Mouse (Mus musculus) urinary bladder, postnatal 4 days (tissue): ENCODE measurements around the gene Sez6.

Experiments used
- DNase-seq, 2 experiments: peaks; one replicate each; pipeline ENCODE4 v3.0.0; 2021 to 2022; ENCODE audit warnings: low spot score in 2 of 2

The Sez6 gene

DNA sequence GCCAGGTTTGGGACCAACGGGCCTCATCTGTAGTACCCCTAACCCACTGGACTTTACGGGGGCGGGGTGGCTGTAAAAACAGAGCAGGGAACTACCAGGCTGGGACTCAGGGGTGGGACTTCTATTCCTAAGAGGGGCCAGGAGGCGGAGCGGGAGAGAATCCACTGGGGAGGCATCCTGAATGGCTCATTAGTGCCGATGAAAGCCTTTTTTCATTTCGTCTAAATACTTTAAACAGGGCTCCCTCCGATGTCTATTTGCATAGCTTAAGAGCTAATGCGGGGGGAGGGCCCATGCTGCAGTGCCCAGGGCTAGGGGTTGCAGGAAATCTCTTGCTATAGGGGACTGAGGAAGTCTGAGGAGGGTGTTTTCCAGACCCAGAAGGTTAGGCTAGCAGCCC is 17.3 kb downstream of the Sez6 start:
- no peak for DNase-seq

- no peak for DNase-seq
Measured at GRCm38 (mm10) chr11:77950125-77950685, 19.6 kb downstream of the Sez6 start.

GRCm38 (mm10) chr11:77950797-77951228 is 20.2 kb downstream of the Sez6 start:
- no peak for DNase-seq

- DNase-seq: peak in 1 of 2 experiments; percentile 56
Measured at GRCm38 (mm10) chr11:77953671-77954070, 23.1 kb downstream of the Sez6 start.

DNA sequence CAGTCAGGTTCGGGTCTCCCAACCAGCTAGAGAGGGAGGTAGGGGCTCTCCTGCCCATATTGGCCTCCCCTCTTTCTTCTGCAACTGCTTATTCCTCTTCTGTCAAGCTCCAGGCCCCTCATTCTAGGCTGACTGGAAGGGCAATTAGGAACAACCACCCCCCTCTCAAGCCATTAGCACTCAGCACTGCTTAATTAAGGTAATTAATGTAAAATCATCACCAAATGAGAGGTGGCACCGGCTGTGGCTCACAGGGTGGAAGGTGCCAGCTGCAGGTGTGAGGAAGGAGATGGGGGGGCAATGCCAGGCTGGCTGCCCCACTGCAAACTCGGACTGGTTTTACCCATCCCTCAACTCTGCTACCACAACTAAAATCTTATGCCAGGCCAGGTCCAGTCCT is 25.8 kb downstream of the Sez6 start:
- DNase-seq: no peak

DNA sequence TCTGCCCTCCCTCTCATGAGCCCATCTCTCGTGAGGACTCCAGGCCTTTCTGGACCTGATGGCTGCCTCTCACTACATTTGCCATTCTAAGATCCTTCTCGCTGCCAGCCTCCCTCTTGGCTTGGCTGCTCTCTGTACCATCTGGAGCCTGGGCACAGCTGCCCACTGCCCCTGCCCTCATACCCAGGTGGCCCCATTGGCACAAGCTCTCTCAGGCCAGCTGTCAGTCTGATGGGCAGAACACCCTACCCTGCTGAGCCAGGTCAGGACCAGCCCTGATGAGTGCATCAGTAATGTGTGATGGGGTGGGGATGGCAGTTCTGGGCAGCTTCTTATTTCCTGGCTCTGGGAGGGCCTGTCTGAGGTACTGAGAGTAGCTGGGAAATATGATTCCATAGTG is 27.7 kb downstream of the Sez6 start:
- DNase-seq: no peak

- no peak for DNase-seq
Measured at GRCm38 (mm10) chr11:77958932-77959331, 28.3 kb downstream of the Sez6 start.

DNA sequence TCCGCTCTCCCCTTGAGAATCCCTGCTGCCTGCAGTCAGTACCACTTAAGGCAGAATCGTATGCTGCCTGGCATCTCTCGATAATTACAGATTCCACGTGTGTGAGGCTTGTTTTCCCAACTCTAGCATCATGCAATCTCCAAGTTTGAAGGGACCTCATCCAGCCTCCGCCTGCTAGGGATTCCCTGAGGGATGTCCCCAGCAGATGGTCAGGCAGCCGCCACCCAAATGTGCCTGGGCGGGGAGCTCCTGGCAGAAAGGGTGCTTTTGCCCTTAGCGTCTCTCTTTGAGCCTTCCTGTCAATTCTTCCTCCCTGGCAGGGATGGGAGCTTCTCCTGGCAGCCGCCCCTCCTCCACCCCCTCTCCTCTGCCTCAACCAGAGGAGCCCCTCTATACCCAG is 29.6 kb downstream of the Sez6 start:
- no peak for DNase-seq

GRCm38 (mm10) chr11:77960898-77961297 is 30.3 kb downstream of the Sez6 start:
- no peak for DNase-seq

DNA sequence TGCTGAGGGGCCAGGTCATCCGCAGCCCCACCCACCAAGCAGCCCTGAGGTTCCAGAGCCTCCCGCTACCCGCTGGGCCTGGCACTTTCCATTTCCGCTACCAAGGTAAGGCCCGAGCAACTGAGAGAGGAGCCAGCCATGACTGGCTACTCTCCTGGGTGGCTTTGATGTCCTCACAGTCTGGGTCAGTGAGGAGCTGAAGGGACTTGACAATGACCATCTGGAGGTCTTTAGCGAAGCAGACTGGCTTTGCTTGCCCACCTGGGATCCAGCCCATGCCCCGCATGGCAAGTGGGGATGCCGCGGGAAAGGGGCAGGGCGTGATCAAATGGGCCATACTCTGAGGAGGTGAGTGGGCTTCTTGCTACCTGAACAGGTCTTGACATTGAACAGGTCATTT is 32.3 kb downstream of the Sez6 start:
- no peak for DNase-seq

DNA sequence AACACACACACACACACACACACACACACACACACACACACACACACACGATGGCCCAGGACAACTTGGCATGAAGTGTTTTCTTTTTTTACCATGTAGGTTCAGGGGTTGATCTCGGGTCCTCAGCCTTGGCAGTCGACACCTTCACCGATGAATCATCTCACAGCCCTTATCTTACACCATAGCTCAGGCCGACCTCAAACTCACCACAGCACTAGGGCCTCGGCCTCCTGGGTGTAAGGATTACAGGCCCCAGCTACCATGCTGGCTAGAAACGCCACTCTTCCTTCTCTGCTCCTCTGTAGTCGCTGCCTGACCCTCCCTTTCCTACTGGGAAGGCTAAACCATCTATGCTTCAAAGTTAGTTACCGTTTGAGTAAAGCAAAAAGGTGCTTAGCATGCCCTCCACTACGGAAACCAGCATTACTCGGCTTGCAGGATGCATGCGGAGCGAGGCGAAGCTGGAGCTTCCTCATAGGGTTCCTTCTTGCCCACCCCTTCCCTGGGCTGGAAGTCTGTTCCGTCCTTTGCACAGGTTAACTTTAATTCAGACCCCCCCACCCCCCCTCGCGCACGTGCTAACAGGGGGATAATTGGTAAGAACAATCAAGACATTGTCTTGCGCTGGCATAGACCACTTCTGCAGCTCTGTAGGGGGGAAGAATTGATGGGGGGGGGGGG is 34.0 kb downstream of the Sez6 start:
- DNase-seq: no peak

- no peak for DNase-seq
Measured at GRCm38 (mm10) chr11:77965101-77966036, 34.8 kb downstream of the Sez6 start.

- no peak for DNase-seq
Measured at GRCm38 (mm10) chr11:77966037-77966391, 35.4 kb downstream of the Sez6 start.

GRCm38 (mm10) chr11:77967114-77967513 is 36.5 kb downstream of the Sez6 start:
- DNase-seq: peak in 1 of 2 experiments; percentile 43

DNA sequence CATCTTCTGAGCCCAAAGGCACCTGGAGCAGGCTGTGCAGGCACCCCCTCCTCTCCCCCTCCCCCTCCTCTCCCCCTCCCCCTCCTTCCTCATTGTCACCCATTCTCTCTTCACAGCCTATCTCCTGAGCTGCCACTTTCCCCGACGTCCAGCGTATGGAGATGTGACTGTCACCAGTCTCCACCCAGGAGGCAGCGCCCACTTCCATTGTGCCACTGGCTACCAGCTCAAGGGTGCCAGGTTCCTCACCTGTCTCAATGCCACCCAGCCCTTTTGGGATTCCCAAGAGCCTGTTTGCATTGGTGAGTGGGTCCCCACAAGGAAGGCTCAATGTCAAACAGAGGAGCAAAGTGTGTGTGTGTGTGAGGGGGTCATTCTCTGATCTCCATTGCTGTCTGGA is 38.2 kb downstream of the Sez6 start:
- no peak for DNase-seq

DNA sequence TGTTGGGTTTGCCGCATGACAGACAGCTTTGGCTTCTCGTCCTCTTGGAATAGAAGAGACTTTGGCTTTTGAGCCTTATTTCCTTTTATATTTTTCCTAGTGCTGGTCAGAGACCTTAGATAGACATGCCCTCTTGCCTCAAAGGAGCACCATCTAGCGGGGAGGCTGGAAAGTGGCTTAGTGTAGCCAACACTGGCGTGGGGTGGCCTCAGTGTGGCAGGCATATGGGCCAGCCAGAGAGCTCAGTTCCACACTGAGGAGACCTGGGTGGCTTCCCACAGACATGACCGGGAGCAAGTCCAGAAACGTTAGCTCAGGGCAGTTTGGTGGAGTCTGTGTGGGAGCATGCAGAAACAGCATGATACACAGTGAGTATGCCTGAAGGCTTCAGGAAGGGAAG is 40.1 kb downstream of the Sez6 start:
- no peak for DNase-seq

- DNase-seq: no peak
Measured at GRCm38 (mm10) chr11:77973520-77973919, 42.9 kb downstream of the Sez6 start.

DNA sequence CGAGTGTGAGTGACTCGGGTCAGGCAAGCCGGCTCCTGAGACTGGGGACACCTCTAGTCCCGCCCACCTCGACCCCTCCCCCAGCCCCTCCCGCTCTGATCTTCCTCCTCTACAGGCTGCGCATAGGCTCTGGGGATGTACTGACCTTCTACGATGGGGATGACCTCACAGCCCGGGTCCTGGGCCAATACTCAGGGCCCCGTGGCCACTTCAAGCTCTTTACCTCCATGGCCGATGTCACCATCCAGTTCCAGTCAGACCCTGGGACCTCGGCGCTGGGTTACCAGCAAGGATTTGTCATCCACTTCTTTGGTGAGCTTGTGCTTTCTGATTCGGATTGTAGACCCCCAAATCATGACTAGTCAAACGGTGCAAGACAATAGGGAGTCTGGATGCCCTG is 43.7 kb downstream of the Sez6 start:
- DNase-seq: no peak

GRCm38 (mm10) chr11:77975873-77976272 is 45.3 kb downstream of the Sez6 start:
- DNase-seq: no peak

GRCm38 (mm10) chr11:77978161-77978560 is 47.6 kb downstream of the Sez6 start:
- DNase-seq: no peak

DNA sequence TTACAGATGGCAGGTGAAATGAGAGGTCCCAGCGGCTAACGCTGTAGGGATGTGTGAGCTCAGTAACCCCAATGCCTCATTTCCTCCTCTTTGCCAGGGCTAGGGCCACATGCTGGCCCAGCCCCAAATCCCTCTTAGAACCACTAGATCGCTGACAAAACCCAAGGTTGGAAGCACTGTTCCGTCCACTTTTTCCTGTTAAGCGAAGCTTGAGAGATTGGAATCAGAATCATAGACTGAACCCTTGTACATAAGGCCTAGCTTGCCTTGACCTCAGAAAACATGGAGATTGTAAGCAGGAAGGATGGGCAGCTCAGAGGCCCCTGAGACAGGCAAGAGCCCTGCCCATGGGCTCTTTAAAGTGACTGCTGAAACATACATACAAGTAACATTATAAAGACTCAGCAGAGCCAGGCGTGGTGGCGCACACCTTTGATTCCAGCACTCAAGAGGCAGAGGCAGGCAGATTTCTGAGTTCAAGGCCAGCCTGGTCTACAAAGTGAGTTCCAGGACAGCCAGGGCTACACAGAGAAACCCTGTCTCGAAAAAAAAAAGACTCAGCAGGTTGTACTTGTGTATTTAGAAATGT is 48.7 kb downstream of the Sez6 start:
- no peak for DNase-seq
